Mouse (Mus musculus) CH12.LX (cell line): Measurements from ENCODE around the gene 2810004N23Rik.

Experiments used
- CHD2 ChIP-seq: IDR thresholded peaks from 2 replicates; pipeline ENCODE4 v1.6.1; 2011; ENCODE audit warnings: low read length, improper control_type of control experiment
- CTCF ChIP-seq, 2 experiments: IDR thresholded peaks in 1 of 2; conservative IDR thresholded peaks in 1 of 2; 2 replicates each; pipeline ENCODE4 v1.5.1; 2011 to 2012; ENCODE audit warnings: low read depth in 2 of 2, low read length in 2 of 2, improper control_type of control experiment in 1 of 2, inconsistent platforms in 1 of 2, mild to moderate bottlenecking in 1 of 2, moderate library complexity in 1 of 2
- JUND ChIP-seq: conservative IDR thresholded peaks from 2 replicates; pipeline ENCODE4 v1.6.1; 2011; ENCODE audit warnings: low read depth, low read length, improper control_type of control experiment
- POLR2AphosphoS2 ChIP-seq: IDR thresholded peaks from 2 replicates; pipeline ENCODE4 v1.6.1; 2011; ENCODE audit warnings: low read depth, low read length, improper control_type of control experiment
- SIN3A ChIP-seq: IDR thresholded peaks from 2 replicates; pipeline ENCODE4 v1.6.1; 2012; ENCODE audit warnings: low read length, improper control_type of control experiment, inconsistent platforms
- TBP ChIP-seq: conservative IDR thresholded peaks from 2 replicates; pipeline ENCODE4 v1.6.1; 2011; ENCODE audit warnings: low read depth, low read length, improper control_type of control experiment
- TCF12 ChIP-seq: IDR thresholded peaks from 2 replicates; pipeline ENCODE4 v1.6.1; 2014; ENCODE audit warnings: low read depth, mild to moderate bottlenecking, inconsistent platforms, low read length, improper control_type of control experiment
- ZC3H11A ChIP-seq: IDR thresholded peaks from 2 replicates; pipeline ENCODE4 v1.6.1; 2012; ENCODE audit warnings: low read depth, mild to moderate bottlenecking, inconsistent platforms, low read length, improper control_type of control experiment
- ZKSCAN1 ChIP-seq: IDR thresholded peaks from 2 replicates; pipeline ENCODE4 v1.6.1; 2012; ENCODE audit warnings: low read depth, inconsistent platforms, low read length, improper control_type of control experiment, borderline replicate concordance
- ZNF384 ChIP-seq: IDR thresholded peaks from 2 replicates; pipeline ENCODE4 v1.6.1; 2012; ENCODE audit warnings: low read depth, low read length, improper control_type of control experiment, inconsistent platforms

- TF ChIP-seq CTCF (conservative IDR thresholded peaks at IDR 0.05 in 1 of 2, IDR thresholded peaks at IDR 0.05 in 1 of 2; ENCODE audit: low read depth in 2 of 2, low read length in 2 of 2): no peak
- TF ChIP-seq SIN3A: no peak
- no peak for TF ChIP-seq ZKSCAN1
- TF ChIP-seq ZC3H11A: no peak
- no peak for TF ChIP-seq ZNF384
- no peak for TF ChIP-seq POLR2AphosphoS2
- TF ChIP-seq TBP: no peak
- TF ChIP-seq TCF12: no peak
- TF ChIP-seq JUND: no peak
- no peak for TF ChIP-seq CHD2
Observed at GRCm38 (mm10) chr8:124816866-124817265, 46.1 kb downstream of the 2810004N23Rik start.
